13 mouse cellular contexts compared by ENCODE assay signal in genomic region chr11:53632122-53632733, GRCm38 (mm10). TPM values are rescaled to one million over a fixed set of nuclear protein-coding genes. Genes with fewer than 3 reads are reported as not detected.
A peak's percentile ranks its signal among the peaks of the same experiment; 100 is the strongest.
DNase-seq lines count a peak whose midpoint lies in the region; ATAC-seq and TF ChIP-seq lines count a peak whose summit lies in the region.
"Had no signal": no experiment of that assay in that cellular context is flagged by ENCODE, and none has a peak within 500 bp of the region (broad histone marks: within the 10 kb centered on the region; RNA-seq: fewer than 3 reads in every experiment).

No protein-coding gene starts in this region.

- peak; percentile 11 for DNase-seq in 3T3-L1 (ENCODE audit: low read depth, low spot score)
- peak; percentile 35 for DNase-seq in embryo, embryonic 9.5 days (ENCODE audit: extremely low spot score)
- no peak for DNase-seq in adrenal gland, postnatal 36 days
- no peak for DNase-seq in right cerebral cortex, postnatal 10 days (ENCODE audit: low spot score in 2 of 2)
- DNase-seq: gastrocnemius, postnatal 14 days had no signal

- ATAC-seq in intestine, postnatal 0 days: no peak
- ATAC-seq in intestine, embryonic 16.5 days: no peak

- no peak overlapping the region for H3K9ac ChIP-seq in intestine, postnatal 0 days (ENCODE audit: low read depth, low read length)
- no peak overlapping the region for H3K9ac ChIP-seq in intestine, embryonic 16.5 days (ENCODE audit: low read depth, low read length)
- H3K9ac ChIP-seq: hindbrain, embryonic 15.5 days had no signal

- peaks cover 13% of the 10 kb centered on the region; the same call in 1 of the 2 replicates for H3K27me3 ChIP-seq in intestine, postnatal 0 days (replicated peaks; ENCODE audit: control insufficient read depth, insufficient read depth, low read length)
- peaks cover 15% of the 10 kb centered on the region; the same call in 1 of the 2 replicates for H3K27me3 ChIP-seq in intestine, embryonic 16.5 days (replicated peaks; ENCODE audit: control insufficient read depth, insufficient read depth, low read length)
- H3K27me3 ChIP-seq in E14TG2a.4 (ENCODE audit: insufficient read depth, low read length): peaks cover 40% of the 10 kb centered on the region

- H3K4me1 ChIP-seq in intestine, postnatal 0 days (replicated peaks; ENCODE audit: control insufficient read depth, insufficient read depth, low read length): no peaks in the 10 kb centered on the region
- H3K4me1 ChIP-seq in intestine, embryonic 16.5 days (ENCODE audit: control insufficient read depth, insufficient read depth, low read length): peaks cover 8% of the 10 kb centered on the region
- H3K4me1 ChIP-seq in E14TG2a.4 (replicated peaks; ENCODE audit: low read depth, low read length): peaks cover 23% of the 10 kb centered on the region

- H3K4me3 ChIP-seq in intestine, postnatal 0 days (ENCODE audit: low read depth, low read length): no peak overlapping the region
- no peak overlapping the region for H3K4me3 ChIP-seq in intestine, embryonic 16.5 days (ENCODE audit: low read length)
- H3K4me3 ChIP-seq in E14TG2a.4 (replicated peaks; ENCODE audit: low read length): no peak overlapping the region
- H3K4me3 ChIP-seq: hindbrain, embryonic 15.5 days had no signal

- no peaks in the 10 kb centered on the region for H3K9me3 ChIP-seq in intestine, postnatal 0 days (ENCODE audit: control insufficient read depth)
- no peaks in the 10 kb centered on the region for H3K9me3 ChIP-seq in intestine, embryonic 16.5 days (ENCODE audit: control insufficient read depth, low read length)
- H3K9me3 ChIP-seq in E14TG2a.4 (ENCODE audit: low read length): no peaks in the 10 kb centered on the region
- H3K9me3 ChIP-seq: hindbrain, embryonic 15.5 days had no signal

- peak; percentile 57 for TF ChIP-seq CTCF in intestine, postnatal 0 days (IDR thresholded peaks at IDR 0.05; ENCODE audit: low read depth)
- peak; percentile 74 for TF ChIP-seq CTCF in E14TG2a.4 (conservative IDR thresholded peaks at IDR 0.05; ENCODE audit: low read length)

- H3K27ac ChIP-seq in intestine, postnatal 0 days (ENCODE audit: low read depth, low read length): no peak overlapping the region
- no peak overlapping the region for H3K27ac ChIP-seq in intestine, embryonic 16.5 days (ENCODE audit: low read length)
- H3K27ac ChIP-seq: hindbrain, embryonic 15.5 days; macrophage had no signal

- H3K4me2 ChIP-seq in intestine, postnatal 0 days (replicated peaks; ENCODE audit: low read depth): no peak overlapping the region
- no peak overlapping the region for H3K4me2 ChIP-seq in intestine, embryonic 16.5 days (ENCODE audit: low read depth, low read length)
- H3K4me2 ChIP-seq: hindbrain, embryonic 15.5 days had no signal

- H3K36me3 ChIP-seq in intestine, postnatal 0 days (ENCODE audit: control insufficient read depth, insufficient read depth): no peaks in the 10 kb centered on the region; the same call in 1 of the 2 replicates
- no peaks in the 10 kb centered on the region for H3K36me3 ChIP-seq in intestine, embryonic 16.5 days (ENCODE audit: control insufficient read depth, insufficient read depth, low read length)
- no peaks in the 10 kb centered on the region for H3K36me3 ChIP-seq in E14TG2a.4 (ENCODE audit: insufficient read depth, low read length)
- H3K36me3 ChIP-seq: hindbrain, embryonic 15.5 days had no signal

- WGBS in intestine, postnatal 0 days: 78% methylated on average over 14 of the region's 14 CpGs
- 73% methylated on average over 14 of the region's 14 CpGs for WGBS in intestine, embryonic 16.5 days

RNA-seq across cellular contexts. Expression of gene Il13, which starts 2.3 kb away (rescaled TPM):
- not detected in 2 replicates for polyA plus RNA-seq in intestine, postnatal 0 days (2015; fragmentation: Nextera tagmentation; extraction: Ambion mirVana)
- not detected in 2 replicates for polyA plus RNA-seq in intestine, embryonic 16.5 days (2015; fragmentation: Nextera tagmentation; extraction: Ambion mirVana)
- not detected for total RNA-seq in adrenal gland, postnatal 36 days (2021)
- total RNA-seq: gastrocnemius, postnatal 14 days; left cerebral cortex, adult 18-20 months; neutrophil, adult 5-6 weeks had no signal
- polyA plus RNA-seq: hindbrain, embryonic 15.5 days; macrophage; stomach, embryonic 16.5 days had no signal

RNA-seq across cellular contexts. Expression of gene Il4, which starts 13.8 kb away (rescaled TPM):
- 0.29 and 0.39 TPM in 2 replicates for polyA plus RNA-seq in intestine, postnatal 0 days (2015; fragmentation: Nextera tagmentation; extraction: Ambion mirVana)
- 0.35 and 0.47 TPM in 2 replicates for polyA plus RNA-seq in intestine, embryonic 16.5 days (2015; fragmentation: Nextera tagmentation; extraction: Ambion mirVana)
- total RNA-seq in adrenal gland, postnatal 36 days (2021): not detected
- total RNA-seq: gastrocnemius, postnatal 14 days; left cerebral cortex, adult 18-20 months had no signal

Comparison
In these comparisons a context has a peak if more than half of its experiments do, and no peak if none do; other contexts are left out.
1. DNase-seq: peak in 3T3-L1 (single experiment) and embryo, embryonic 9.5 days (single experiment); none in adrenal gland, postnatal 36 days (0 of 2) and right cerebral cortex, postnatal 10 days (0 of 2).